Mouse (Mus musculus) telencephalon, adult 2 months (tissue): ENCODE measurements around the gene Gtpbp3.
A peak's percentile ranks its signal among the peaks of the same experiment; 100 is the strongest.
"Not testable (repeated sequence)": the region's sequence is repeated elsewhere in the genome, so short reads cannot be mapped to it uniquely, and the experiment has no call there.

ENCODE experiments used
- DNase-seq: peaks from one replicate; pipeline ENCODE4 v3.0.0-alpha.2; 2011; ENCODE audit warnings: low read depth, low spot score

Gene Gtpbp3

DNA sequence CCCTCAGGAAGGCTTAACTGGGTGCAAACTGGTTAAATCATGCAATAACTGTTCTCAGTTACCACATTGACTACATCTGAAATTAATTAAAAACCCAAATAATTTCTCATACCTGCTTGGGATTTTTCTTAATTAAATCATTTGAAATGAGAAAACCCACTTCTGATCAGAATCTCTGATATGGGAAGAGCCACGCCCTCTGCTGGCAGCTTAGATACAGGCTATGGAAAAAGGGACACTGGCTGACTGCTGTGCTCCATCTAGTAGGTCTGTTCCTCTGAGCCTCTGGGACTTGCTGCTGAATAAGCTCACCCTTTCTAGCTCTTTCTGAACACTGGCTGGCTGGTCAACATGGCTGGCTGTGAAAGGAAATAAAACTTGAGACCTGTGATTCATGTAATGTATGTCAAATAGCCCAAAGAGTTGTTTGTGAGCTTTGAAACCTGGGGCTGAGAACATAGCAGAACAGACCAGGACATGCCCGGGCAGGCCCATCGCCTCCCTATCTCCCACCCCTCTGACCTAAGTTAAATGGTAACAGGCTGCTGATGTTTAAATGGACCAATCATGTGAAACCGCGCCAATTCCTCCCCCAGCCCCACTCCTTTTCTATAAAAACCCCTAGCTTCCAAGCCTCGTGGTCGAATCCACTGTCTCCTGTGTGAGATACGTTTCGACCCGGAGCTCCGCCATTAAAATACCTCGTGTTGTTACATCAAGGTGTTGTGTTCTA, 43.0 kb downstream of the Gtpbp3 start:
- DNase-seq = not testable (repeated sequence)

DNA sequence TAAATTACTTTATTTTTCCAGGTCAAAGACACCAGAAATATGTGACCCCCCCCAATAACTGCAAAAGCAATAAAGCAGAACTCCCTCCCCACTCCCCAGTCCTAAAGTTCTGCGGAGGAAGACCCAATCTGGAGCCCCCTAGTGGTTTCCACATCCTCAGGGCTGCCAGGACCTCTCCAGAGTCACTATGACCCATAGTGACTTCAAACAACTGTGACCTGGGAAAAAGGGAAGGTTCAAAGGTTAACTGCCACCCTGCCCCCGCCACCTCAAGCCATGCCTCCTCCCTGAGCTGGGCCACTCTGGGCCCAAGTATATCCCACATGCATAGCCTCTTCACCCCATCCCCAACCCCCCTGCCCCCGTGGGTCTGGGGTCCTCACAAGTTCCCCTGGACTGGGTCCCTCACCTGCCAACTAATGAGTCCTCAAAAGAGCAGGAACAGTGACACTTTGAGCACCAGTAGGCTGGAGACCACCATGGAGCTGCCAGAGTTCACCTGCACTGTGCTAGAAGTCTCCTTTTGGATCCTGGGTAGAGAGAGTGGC, 46.4 kb downstream of the Gtpbp3 start:
- no peak for DNase-seq

DNA sequence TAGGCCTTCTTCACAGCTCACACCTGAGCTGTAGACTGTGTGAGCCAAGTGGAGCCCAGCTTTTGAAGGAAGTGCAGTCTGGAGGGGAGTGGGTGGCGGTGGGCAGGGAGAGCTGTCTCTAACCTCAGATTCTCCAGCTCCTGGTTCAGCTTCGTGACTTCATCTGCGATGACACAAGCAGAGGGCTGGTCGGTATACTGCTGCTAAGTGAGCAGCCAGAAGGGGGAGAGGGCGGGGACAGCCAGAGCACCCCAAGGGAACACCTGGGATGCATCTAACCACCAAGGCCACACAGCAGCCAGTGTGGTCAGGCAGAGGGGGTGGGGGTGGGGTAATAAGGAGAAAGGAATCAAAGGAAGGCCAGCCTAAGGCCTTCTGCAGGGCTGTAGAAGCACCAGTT, 47.8 kb downstream of the Gtpbp3 start:
- peak; percentile 17 for DNase-seq

DNA sequence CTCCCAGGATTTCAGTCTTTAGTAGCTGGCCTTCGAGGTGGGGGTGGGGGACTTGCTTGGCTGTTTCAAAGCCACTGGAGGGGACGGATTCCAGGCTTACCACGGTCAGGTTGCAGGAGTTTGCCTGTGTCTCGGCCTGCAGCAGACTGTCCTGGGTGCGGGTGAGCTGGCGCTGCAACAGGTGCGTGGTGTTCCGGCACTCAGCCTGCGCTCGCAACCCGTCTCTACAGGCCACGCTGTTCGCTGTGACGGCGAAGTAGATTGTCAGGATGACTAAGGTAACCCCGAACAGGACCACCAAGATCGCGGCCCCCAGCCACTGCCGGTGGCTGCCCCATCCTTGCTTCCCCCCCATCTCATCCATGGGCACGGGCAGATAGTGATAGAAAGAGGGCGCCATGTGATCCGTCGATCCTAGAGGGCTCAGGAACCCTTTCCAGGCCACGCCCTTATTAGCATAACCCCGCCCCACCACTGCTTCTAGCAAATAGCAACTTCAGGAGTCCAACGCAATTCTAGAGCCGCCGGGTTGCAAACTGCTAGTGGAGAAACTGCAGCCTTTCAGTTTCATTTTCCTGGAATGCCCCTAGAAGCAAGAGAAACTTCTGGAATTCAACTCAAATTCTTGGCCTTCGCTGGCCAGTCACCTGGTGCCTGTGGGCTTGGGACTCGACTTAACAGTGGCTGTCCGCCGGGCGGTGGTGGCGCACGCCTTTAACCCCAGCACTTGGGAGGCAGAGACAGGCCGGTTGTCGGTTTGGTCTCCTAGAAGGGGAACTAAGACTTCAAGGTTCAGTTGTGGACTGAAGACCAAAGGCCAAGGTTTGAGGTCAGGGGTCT, 49.3 kb downstream of the Gtpbp3 start, which contains the start of gene Bst2:
Bst2 (minus strand) TSS at position 429 of the 840 bp plus-strand sequence.
- peak; percentile 12 for DNase-seq

DNA sequence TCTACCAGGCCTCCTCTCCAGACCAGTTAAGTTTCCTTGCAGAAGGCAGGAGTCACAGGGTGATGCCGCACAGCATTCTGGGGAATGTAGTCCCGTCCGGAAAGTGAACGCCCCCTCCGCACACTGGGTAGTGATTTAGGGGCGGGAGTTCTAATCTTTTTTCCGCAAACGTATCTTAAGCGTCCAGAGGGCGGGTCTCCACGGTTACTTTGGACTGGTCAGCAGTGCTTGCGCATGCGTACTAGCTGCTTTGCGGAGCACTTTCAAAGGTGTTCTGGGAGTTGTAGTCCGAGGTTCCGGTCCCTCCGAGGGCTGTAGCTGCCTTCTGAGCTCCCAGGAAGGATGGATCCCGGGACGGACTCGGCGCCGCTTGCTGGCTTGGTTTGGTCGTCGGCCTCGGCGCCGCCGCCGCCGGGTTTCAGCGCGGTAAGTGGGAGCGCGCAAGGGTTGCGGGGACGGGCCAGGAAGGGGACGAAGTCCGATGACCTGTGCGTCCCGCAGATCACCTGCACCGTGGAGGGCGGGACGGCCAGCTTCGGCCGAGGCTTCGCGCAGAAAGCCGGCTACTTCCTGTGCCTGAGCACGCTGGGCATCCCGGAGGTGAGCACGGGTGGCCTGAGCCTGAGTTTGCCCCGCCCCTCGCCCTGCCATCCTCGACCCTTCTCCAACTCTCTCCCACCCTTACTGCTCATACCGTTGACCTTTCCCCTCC, 54.9 kb downstream of the Gtpbp3 start, which contains the start of gene Mvb12a:
Mvb12a (plus strand) TSS at position 291 of the 712 bp plus-strand sequence.
- DNase-seq = peak; percentile 100

DNA sequence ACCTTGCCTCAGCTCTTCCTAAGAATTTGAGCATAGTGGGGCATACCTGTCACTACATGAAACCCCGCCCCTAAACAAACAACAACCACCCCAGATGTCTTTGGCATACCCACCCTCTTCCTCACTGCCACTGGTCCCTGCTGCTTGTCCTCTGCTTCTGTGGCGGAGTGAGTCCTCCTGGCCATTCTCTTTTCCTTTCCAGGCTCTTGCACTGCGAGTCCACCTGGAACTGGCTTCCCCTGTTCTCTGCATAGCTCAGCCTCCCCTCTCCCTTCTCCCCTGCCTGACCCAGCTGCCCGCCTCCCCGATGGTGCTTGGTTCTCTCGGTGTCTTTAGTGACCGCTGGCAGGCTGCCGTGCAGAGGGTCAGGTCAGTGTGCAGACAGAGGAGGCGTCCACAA, 55.9 kb downstream of the Gtpbp3 start:
- no peak for DNase-seq

DNA sequence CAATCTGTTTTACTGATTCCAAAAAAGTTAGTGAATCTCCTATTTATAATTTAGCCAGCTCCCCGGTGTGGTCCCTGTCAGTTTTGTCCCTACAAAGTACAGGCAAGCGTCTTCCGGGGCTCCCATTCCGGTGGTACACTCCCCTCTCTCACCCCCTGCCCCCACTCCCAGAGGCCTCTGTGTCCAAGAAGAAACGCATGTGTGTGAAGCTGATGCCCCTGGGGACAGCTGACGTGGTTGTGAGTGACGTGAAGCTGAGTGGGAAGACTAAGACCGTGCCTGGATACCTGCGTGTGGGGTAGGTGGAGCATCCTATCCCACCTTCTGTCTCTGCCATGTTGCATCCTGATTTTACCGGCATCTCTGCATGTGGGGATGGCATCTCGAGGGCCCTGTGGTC, 57.1 kb downstream of the Gtpbp3 start:
- DNase-seq = no peak

DNA sequence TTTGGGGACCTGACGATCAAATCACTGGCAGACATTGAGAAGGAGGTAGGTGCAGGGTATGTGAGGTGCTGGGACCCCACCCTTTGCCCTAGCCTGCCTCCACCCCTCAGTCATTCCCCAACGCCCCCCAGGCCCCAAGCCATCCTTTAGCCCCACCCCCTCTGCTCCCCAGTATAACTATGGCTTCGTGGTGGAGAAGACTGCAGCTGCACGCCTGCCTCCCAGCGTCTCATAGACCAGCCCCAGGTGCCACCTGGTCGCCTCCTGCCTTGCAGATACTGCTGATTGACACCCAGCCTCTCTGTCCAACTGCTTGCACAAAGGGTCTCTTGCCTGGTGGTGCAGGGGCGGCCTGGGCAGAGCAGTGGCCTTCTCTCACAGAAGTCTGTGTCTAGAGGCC, 59.7 kb downstream of the Gtpbp3 start:
- DNase-seq = no peak
